Mouse (Mus musculus): Measurements from ENCODE around the gene Senp3.
A peak's percentile ranks its signal among the peaks of the same experiment; 100 is the strongest.

DNA sequence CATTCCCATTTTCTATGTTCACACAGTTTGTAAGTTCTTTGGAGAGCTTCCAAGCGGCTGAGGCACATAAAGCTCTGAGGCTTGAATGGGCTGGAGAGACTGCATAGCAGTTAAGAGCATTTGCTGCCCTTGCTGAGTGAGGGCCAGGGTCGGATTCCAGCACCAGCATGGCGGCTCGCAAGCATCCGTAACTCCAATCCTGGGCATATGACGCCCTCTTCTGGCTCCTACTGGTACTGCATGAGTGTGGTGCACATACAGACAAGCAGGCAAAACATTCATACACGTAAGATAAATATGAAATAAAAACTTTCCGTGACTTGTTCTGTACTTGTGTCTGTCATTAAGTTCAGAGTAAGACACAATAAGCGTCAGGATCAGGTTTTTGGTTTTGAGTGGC is 33.6 kb upstream of the Senp3 start:
- peak; percentile 57 for TF ChIP-seq CTCF (IDR thresholded peaks at IDR 0.05; ENCODE audit: low read depth, low read length)
- TF ChIP-seq GATA1 (IDR thresholded peaks at IDR 0.05; ENCODE audit: borderline replicate concordance, low read length) = no peak
- TF ChIP-seq POLR2AphosphoS5 (IDR thresholded peaks at IDR 0.05; ENCODE audit: insufficient replicate concordance, low read depth, low read length) = no peak
- no peak for TF ChIP-seq GATA2 (IDR thresholded peaks at IDR 0.05; ENCODE audit: borderline replicate concordance, low read depth, low read length)

Data from G1E (cell line).